Mouse (Mus musculus) right cerebral cortex, postnatal 10 days (tissue): Measurements from ENCODE around the gene Ric3.
"Not testable (repeated sequence)": the region's sequence is repeated elsewhere in the genome, so short reads cannot be mapped to it uniquely, and the experiment has no call there.

Source experiments
- DNase-seq, 2 experiments: peaks; one replicate each; pipeline ENCODE4 v3.0.0; 2021; ENCODE audit warnings: low spot score in 2 of 2

Ric3 gene

GRCm38 (mm10) chr7:109083113-109083812 lies at the start of gene Ric3:
Gene Ric3, minus strand, starts transcription at chr7:109083331.
- DNase-seq: peak; percentile 93 to 94

DNA sequence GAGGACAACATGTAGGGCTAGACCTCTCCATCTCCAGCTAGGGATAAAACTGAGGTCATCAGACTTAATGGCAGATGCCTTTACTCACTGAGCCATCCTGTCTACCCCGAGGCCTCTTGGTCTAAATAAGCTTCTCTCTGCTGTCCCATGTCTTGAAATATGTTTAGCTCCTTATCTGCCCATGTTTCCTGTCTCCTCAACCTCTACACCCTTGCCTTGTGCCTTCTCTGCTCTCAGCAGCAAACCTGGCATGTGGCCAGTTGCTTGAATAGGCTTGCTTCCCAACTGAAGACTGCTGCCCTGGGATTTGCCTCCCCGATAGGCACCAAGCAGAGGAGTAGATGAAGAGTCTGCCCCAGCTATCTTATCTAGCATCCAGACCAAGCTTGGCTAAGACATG lies 48.4 kb upstream of the Ric3 start:
- DNase-seq: peak in 1 of 2 experiments; percentile 40

- peak in 1 of 2 experiments; percentile 18 for DNase-seq
Measured at GRCm38 (mm10) chr7:109129946-109130686, 47.0 kb upstream of the Ric3 start.

DNA sequence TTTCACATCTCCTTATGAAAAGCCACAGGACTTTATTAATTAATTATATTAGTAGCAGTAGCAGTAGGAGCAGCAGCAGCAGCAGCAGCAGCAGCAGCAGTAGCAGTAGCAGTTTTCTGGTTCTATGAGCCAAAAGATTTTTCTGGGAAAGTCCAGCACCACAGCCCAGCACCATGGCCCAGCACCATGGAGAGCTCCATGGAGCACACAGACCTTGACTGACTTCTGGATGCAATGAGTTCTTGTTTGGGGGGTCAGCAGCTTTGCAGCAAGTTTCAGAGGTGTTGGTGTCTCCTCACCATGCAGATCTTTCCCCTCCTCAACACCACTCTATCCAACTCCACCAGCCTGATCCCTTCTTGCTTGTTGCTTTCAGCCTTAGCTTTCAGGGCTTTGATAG lies 46.3 kb upstream of the Ric3 start:
- peak in 1 of 2 experiments; percentile 17 for DNase-seq

DNA sequence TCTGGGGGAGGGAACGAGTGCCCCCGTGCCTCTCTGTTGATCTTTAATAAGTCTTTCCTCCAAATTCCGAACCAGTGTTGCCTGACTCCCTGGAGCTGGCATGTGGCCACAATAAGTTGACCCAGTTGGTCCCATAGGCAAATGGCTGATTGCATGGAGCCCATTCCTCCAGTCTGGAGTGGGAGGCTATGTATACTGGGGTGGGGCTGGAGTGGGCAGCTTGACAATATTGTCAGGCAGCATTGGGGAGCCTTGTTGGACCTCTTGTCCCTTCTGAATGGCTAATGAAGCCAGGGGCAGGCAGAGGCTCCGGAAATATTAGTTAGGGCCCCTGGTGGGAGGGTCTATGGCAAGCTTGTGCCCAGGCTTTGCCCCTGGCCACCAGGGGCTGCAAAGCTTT lies 32.8 kb upstream of the Ric3 start:
- DNase-seq: no peak

DNA sequence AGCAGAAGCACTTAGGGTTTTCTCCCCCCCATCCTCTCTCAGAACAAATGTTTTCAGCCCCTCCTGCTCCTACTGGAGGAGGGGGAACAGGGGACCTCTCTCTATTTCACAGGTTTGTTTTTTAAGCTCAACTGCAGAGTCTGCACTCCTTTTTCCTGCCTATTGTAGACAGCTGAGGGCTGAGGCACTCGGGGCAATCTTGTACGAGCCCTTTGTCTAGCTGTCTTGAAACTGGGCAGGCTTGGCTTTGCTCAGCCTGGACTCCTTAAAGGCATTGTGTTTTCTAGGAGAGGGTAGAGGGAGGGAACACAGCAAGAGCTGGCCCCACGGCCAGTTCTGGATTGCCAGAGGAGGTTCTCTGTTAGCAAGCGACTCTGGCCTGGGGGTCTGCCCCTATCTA lies 32.4 kb upstream of the Ric3 start:
- DNase-seq: not testable (repeated sequence)

DNA sequence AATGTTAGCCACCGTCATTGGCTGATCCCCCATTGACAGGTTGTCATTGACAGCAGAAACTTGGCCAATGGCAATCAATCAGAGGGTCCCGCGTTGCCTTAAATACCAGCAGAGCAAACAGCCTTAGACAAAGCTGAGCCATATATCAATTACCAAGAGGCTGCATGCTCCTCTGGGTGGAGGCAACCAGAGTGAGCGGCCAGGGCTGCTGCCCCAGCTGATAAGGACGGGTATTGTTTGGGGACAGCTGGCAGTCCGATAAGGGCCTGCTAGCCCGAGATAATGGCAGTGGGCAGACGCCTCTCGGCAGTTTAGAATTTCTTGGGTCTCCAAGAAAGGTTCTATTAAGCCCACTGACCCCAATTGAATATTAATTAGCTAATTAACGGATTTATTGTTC lies 31.8 kb upstream of the Ric3 start:
- no peak for DNase-seq

- peak; percentile 70 to 74 for DNase-seq
Measured at GRCm38 (mm10) chr7:109111000-109111399, 27.9 kb upstream of the Ric3 start.

- no peak for DNase-seq
Measured at GRCm38 (mm10) chr7:109104894-109105293, 21.8 kb upstream of the Ric3 start.

GRCm38 (mm10) chr7:109101167-109101566 lies 18.0 kb upstream of the Ric3 start:
- no peak for DNase-seq

- peak in 1 of 2 experiments; percentile 65 for DNase-seq
Measured at GRCm38 (mm10) chr7:109098145-109099018, 15.3 kb upstream of the Ric3 start.

- no peak for DNase-seq
Measured at GRCm38 (mm10) chr7:109097203-109097602, 14.1 kb upstream of the Ric3 start.

DNA sequence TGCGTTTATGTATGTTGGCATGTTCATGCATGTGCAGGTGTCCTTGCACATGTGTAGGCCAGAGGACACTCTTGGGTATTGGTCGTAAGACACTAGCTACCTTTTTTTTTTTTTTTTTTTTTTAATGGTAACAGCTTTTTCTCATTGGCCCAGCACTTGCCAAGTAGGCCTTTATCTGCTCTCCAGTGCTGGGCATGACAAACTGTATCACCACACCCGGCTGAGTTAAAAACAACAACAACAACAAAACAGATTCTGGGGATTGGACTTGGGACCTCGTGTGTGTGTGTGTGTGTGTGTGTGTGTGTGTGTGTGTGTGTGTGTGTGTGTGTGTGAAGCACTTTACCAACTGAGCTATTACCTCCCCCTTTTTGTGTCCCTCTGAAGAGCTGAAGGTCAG lies 13.5 kb upstream of the Ric3 start:
- no peak for DNase-seq

DNA sequence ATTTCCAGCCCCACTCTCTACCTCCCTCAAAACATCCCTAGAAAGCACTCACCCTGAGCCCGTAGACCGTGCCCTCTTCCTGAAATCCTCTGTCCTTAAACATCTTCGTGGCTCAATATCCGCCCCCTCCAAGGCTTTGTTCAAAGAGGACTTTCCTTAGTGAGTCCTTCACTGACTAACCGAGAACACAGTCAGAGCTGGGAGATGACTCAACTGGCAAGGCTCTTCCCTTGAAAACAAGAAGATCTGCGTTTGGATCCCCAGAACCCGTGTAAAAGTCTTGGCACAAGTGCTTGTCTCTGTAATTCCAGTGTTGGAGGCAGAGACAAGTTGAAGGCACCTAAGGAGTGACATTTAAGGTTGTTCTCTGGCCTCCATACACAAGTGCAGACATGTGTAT lies 11.2 kb upstream of the Ric3 start:
- DNase-seq: no peak

- DNase-seq: not testable (repeated sequence)
Measured at GRCm38 (mm10) chr7:109091316-109091715, 8.2 kb upstream of the Ric3 start.

DNA sequence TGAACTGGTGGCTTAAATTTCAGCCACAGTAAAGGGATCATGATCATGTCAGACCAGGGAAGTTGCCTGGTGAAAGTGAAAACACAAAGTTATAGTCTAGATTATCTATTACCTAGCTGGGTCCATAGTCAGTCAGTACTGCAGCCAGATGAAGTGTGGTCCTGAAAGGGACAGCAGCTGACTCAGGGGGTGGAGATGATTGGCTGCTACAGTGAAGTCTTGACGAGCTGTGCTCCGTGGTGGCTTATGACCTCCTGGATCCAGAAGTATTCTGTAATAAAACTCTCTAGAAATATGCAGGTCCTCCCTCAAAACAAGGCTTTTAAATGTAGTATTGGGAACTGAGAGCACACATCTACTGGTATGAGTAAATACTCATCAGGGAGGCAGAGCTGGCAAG lies 3.8 kb upstream of the Ric3 start:
- DNase-seq: no peak

DNA sequence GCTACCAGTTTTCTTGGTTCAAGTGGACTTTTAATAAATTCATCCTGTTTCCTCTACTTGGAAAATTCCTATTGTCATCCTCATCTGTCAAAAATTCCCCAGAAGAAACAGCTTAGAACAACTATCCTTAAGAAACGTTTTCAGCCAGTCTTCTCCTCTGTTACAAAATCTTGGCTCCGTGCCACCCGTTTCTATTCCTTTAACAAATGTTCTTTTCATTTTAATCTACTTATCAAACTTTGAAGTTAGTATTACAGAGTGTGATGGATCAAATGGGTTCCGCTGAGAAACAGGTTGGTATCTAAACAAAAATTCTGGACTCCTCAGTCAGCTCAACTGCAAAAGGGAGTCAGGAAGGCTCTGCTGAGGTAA lies 668 bp upstream of the Ric3 start:
- DNase-seq: peak in 1 of 2 experiments; percentile 48

- no peak for DNase-seq
Measured at GRCm38 (mm10) chr7:109082269-109083112, 640 bp downstream of the Ric3 start.

DNA sequence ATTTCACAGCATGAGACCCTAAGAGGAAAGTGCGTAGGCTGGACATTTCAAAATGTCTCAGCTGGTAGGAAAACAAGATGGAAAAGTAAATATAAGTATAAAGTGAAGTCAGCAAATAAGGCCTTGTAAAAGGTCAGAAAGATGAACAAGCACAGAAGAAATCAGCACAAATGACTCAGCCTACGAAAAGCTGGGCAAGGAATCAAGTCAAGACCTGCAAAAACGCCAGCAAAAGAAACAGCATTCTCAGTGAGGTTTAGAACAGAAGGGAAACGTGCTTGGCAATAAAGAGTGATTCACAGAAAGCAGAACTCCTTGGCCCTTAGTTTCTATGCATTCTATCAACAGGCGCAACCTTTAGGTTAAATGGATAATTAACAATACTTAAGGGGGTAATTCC lies 10.8 kb downstream of the Ric3 start:
- DNase-seq: no peak

GRCm38 (mm10) chr7:109069641-109070040 lies 13.5 kb downstream of the Ric3 start:
- no peak for DNase-seq

- DNase-seq: no peak
Measured at GRCm38 (mm10) chr7:109059536-109059935, 23.6 kb downstream of the Ric3 start.
